Mouse (Mus musculus): ENCODE measurements at regions not wholly inside any gene's neighbourhood (a gene's known extent, or its start where the extent isn't known, plus 50 kb on each side); places are given as distances from the start of the nearest gene placed in this dataset.

- peak overlapping the region; percentile 54 for H3K27ac ChIP-seq
- H3K27me3 ChIP-seq: no peaks in the 10 kb centered on the region
- H3K4me3 ChIP-seq: no peak overlapping the region
- H3K9me3 ChIP-seq (replicated peaks): 0 out of 2 replicates have a peak, but pooled peaks cover 3% of the 10 kb centered on the region
- no peak for ATAC-seq (replicated peaks; ENCODE audit: insufficient number of reproducible peaks, insufficient read depth, low FRiP score, low read depth)
- H3K4me2 ChIP-seq: peak overlapping the region; percentile 34; the same call in 1 of the 2 replicates
- no peak overlapping the region for H3K9ac ChIP-seq
- H3K36me3 ChIP-seq: no peaks in the 10 kb centered on the region
- 75% methylated on average over 2 of the region's 2 CpGs for WGBS
- H3K4me1 ChIP-seq (replicated peaks): peaks cover 20% of the 10 kb centered on the region; the same call in 1 of the 2 replicates
Measured at GRCm38 (mm10) chr17:88330129-88330528, 110.4 kb upstream of the Foxn2 start.

GRCm38 (mm10) chr17:88333816-88334215, 106.7 kb upstream of the Foxn2 start:
- 67% methylated on average over 4 of the region's 4 CpGs for WGBS
- Histone ChIP-seq H3K27ac (no peak overlapping the region), H3K4me1 (replicated peaks) (peaks cover 12% of the 10 kb centered on the region)

GRCm38 (mm10) chr17:88335271-88335670, 105.2 kb upstream of the Foxn2 start:
- H3K4me2 ChIP-seq: no peak overlapping the region
- no peaks in the 10 kb centered on the region; the same call in 1 of the 2 replicates for H3K4me1 ChIP-seq (replicated peaks)
- H3K27ac ChIP-seq: no peak overlapping the region
- H3K4me3 ChIP-seq: no peak overlapping the region
- 0 out of 2 replicates have a peak, but pooled peaks cover 2% of the 10 kb centered on the region for H3K9me3 ChIP-seq (replicated peaks)
- no peak overlapping the region for H3K9ac ChIP-seq
- ATAC-seq (replicated peaks; ENCODE audit: insufficient number of reproducible peaks, insufficient read depth, low FRiP score, low read depth): no peak
- 76% methylated on average over 5 of the region's 5 CpGs for WGBS
- no peaks in the 10 kb centered on the region for H3K27me3 ChIP-seq
- H3K36me3 ChIP-seq: no peaks in the 10 kb centered on the region

More at GRCm38 (mm10) chr17:88333816-88334215, 106.7 kb upstream of the Foxn2 start:
- Histone ChIP-seq H3K4me2 (no peak overlapping the region), H3K36me3 (no peaks in the 10 kb centered on the region), H3K27me3 (no peaks in the 10 kb centered on the region), H3K4me3 (no peak overlapping the region), H3K9me3 (replicated peaks) (0 out of 2 replicates have a peak, but pooled peaks cover 3% of the 10 kb centered on the region), H3K9ac (no peak overlapping the region)
- ATAC-seq (replicated peaks; ENCODE audit: insufficient number of reproducible peaks, insufficient read depth, low FRiP score, low read depth): no peak

GRCm38 (mm10) chr17:88336140-88336769, 104.3 kb upstream of the Foxn2 start:
- H3K36me3 ChIP-seq: no peaks in the 10 kb centered on the region
- no peaks in the 10 kb centered on the region for H3K9me3 ChIP-seq (replicated peaks)
- no peak for ATAC-seq (replicated peaks; ENCODE audit: insufficient number of reproducible peaks, insufficient read depth, low FRiP score, low read depth)
- WGBS: 33% methylated on average over 3 of the region's 3 CpGs
- peaks cover 3% of the 10 kb centered on the region for H3K4me1 ChIP-seq (replicated peaks)
- no peak overlapping the region for H3K27ac ChIP-seq
- no peak overlapping the region for H3K9ac ChIP-seq
- no peaks in the 10 kb centered on the region for H3K27me3 ChIP-seq
- no peak overlapping the region for H3K4me3 ChIP-seq
- no peak overlapping the region for H3K4me2 ChIP-seq

GRCm38 (mm10) chr17:88337649-88338404, 102.7 kb upstream of the Foxn2 start:
- H3K27me3 ChIP-seq: no peaks in the 10 kb centered on the region
- no peaks in the 10 kb centered on the region for H3K9me3 ChIP-seq (replicated peaks)
- no peak overlapping the region for H3K27ac ChIP-seq
- no peak overlapping the region for H3K9ac ChIP-seq
- ATAC-seq (replicated peaks; ENCODE audit: insufficient number of reproducible peaks, insufficient read depth, low FRiP score, low read depth): no peak
- no peaks in the 10 kb centered on the region for H3K36me3 ChIP-seq
- H3K4me2 ChIP-seq: no peak overlapping the region
- H3K4me3 ChIP-seq: no peak overlapping the region
- H3K4me1 ChIP-seq (replicated peaks): peaks cover 3% of the 10 kb centered on the region
- 79% methylated on average over 8 of the region's 8 CpGs for WGBS

- Histone ChIP-seq H3K9me3 (replicated peaks) (no peaks in the 10 kb centered on the region), H3K4me2 (no peak overlapping the region), H3K36me3 (no peaks in the 10 kb centered on the region), H3K4me1 (replicated peaks) (peaks cover 3% of the 10 kb centered on the region), H3K27ac (no peak overlapping the region), H3K4me3 (no peak overlapping the region), H3K27me3 (no peaks in the 10 kb centered on the region), H3K9ac (no peak overlapping the region)
- 32% methylated on average over 5 of the region's 5 CpGs for WGBS
- no peak for ATAC-seq (replicated peaks; ENCODE audit: insufficient number of reproducible peaks, insufficient read depth, low FRiP score, low read depth)
Measured at GRCm38 (mm10) chr17:88341141-88341540, 99.4 kb upstream of the Foxn2 start.

GRCm38 (mm10) chr17:88341599-88341998, 98.9 kb upstream of the Foxn2 start:
- 55% methylated on average over 5 of the region's 5 CpGs for WGBS
- no peak for ATAC-seq (replicated peaks; ENCODE audit: insufficient number of reproducible peaks, insufficient read depth, low FRiP score, low read depth)

GRCm38 (mm10) chr17:88343091-88343783, 97.3 kb upstream of the Foxn2 start:
- Histone ChIP-seq H3K27ac (no peak overlapping the region), H3K9ac (no peak overlapping the region), H3K4me1 (replicated peaks) (peaks cover 3% of the 10 kb centered on the region; the same call in 1 of the 2 replicates), H3K36me3 (no peaks in the 10 kb centered on the region), H3K4me3 (no peak overlapping the region), H3K27me3 (no peaks in the 10 kb centered on the region), H3K9me3 (replicated peaks) (no peaks in the 10 kb centered on the region), H3K4me2 (no peak overlapping the region)
- WGBS: 82% methylated on average over 17 of the region's 17 CpGs
- no peak for ATAC-seq (replicated peaks; ENCODE audit: insufficient number of reproducible peaks, insufficient read depth, low FRiP score, low read depth)

More at GRCm38 (mm10) chr17:88341599-88341998, 98.9 kb upstream of the Foxn2 start:
- H3K9ac ChIP-seq: no peak overlapping the region
- peaks cover 3% of the 10 kb centered on the region; the same call in 1 of the 2 replicates for H3K4me1 ChIP-seq (replicated peaks)
- H3K36me3 ChIP-seq: no peaks in the 10 kb centered on the region
- H3K4me2 ChIP-seq: no peak overlapping the region
- H3K27ac ChIP-seq: no peak overlapping the region
- no peaks in the 10 kb centered on the region for H3K27me3 ChIP-seq
- H3K4me3 ChIP-seq: no peak overlapping the region
- H3K9me3 ChIP-seq (replicated peaks): no peaks in the 10 kb centered on the region

GRCm38 (mm10) chr17:88345433-88345832, 95.1 kb upstream of the Foxn2 start:
- H3K4me3 ChIP-seq: no peak overlapping the region
- no peaks in the 10 kb centered on the region for H3K27me3 ChIP-seq
- H3K4me1 ChIP-seq (replicated peaks): peaks cover 3% of the 10 kb centered on the region; the same call in 1 of the 2 replicates
- WGBS: 84% methylated on average over 9 of the region's 9 CpGs
- H3K27ac ChIP-seq: no peak overlapping the region
- H3K9ac ChIP-seq: no peak overlapping the region
- H3K4me2 ChIP-seq: no peak overlapping the region
- no peaks in the 10 kb centered on the region for H3K9me3 ChIP-seq (replicated peaks)
- no peaks in the 10 kb centered on the region for H3K36me3 ChIP-seq
- no peak for ATAC-seq (replicated peaks; ENCODE audit: insufficient number of reproducible peaks, insufficient read depth, low FRiP score, low read depth)

- no peak overlapping the region for H3K27ac ChIP-seq
- no peak overlapping the region for H3K4me2 ChIP-seq
- H3K9ac ChIP-seq: no peak overlapping the region
- no peak for ATAC-seq (replicated peaks; ENCODE audit: insufficient number of reproducible peaks, insufficient read depth, low FRiP score, low read depth)
- H3K27me3 ChIP-seq: no peaks in the 10 kb centered on the region
- no peak overlapping the region for H3K4me3 ChIP-seq
- H3K9me3 ChIP-seq (replicated peaks): no peaks in the 10 kb centered on the region
- H3K4me1 ChIP-seq (replicated peaks): no peaks in the 10 kb centered on the region
- H3K36me3 ChIP-seq: no peaks in the 10 kb centered on the region
- WGBS: 72% methylated on average over 3 of the region's 3 CpGs
Measured at GRCm38 (mm10) chr17:88346896-88347295, 93.6 kb upstream of the Foxn2 start.

GRCm38 (mm10) chr17:88349825-88350460, 90.6 kb upstream of the Foxn2 start:
- H3K27ac ChIP-seq: no peak overlapping the region
- ATAC-seq (replicated peaks; ENCODE audit: insufficient number of reproducible peaks, insufficient read depth, low FRiP score, low read depth): no peak
- no peaks in the 10 kb centered on the region for H3K4me1 ChIP-seq (replicated peaks)
- no peak overlapping the region for H3K4me2 ChIP-seq
- no peak overlapping the region for H3K4me3 ChIP-seq
- H3K9ac ChIP-seq: no peak overlapping the region
- no peaks in the 10 kb centered on the region for H3K36me3 ChIP-seq
- no peaks in the 10 kb centered on the region for H3K27me3 ChIP-seq
- 80% methylated on average over 5 of the region's 5 CpGs for WGBS
- H3K9me3 ChIP-seq (replicated peaks): no peaks in the 10 kb centered on the region
